Mouse (Mus musculus): Measurements from ENCODE around the gene Sf3a1. TPM values are rescaled to one million over a fixed set of nuclear protein-coding genes. Genes with fewer than 3 reads are reported as not detected.

Gene Sf3a1
- total RNA-seq, 4 experiments from 2014 or later: 40.4 to 61.5 (median 48.4) TPM

- DNase-seq: no peak
These were observed 27.2 kb downstream of the Sf3a1 start for GRCm38 (mm10) chr11:4187318-4187700.

GRCm38 (mm10) chr11:4189182-4189581, 29.0 kb downstream of the Sf3a1 start:
- no peak for DNase-seq

GRCm38 (mm10) chr11:4190677-4191076, 30.5 kb downstream of the Sf3a1 start:
- DNase-seq: no peak

GRCm38 (mm10) chr11:4192757-4193156, 32.6 kb downstream of the Sf3a1 start:
- no peak for DNase-seq

GRCm38 (mm10) chr11:4193420-4193819, 33.3 kb downstream of the Sf3a1 start:
- DNase-seq: no peak

GRCm38 (mm10) chr11:4195597-4196031, 35.5 kb downstream of the Sf3a1 start:
- DNase-seq: no peak

- DNase-seq: no peak
These were observed 36.5 kb downstream of the Sf3a1 start for GRCm38 (mm10) chr11:4196636-4197035.

- no peak for DNase-seq
These were observed 37.5 kb downstream of the Sf3a1 start for GRCm38 (mm10) chr11:4197691-4198090.

- DNase-seq: no peak
These were observed 42.0 kb downstream of the Sf3a1 start for GRCm38 (mm10) chr11:4201981-4202700.

- no peak for DNase-seq
These were observed 43.0 kb downstream of the Sf3a1 start for GRCm38 (mm10) chr11:4202995-4203704.

- DNase-seq: peak; percentile 56
These were observed 43.5 kb downstream of the Sf3a1 start for GRCm38 (mm10) chr11:4203705-4204074.

GRCm38 (mm10) chr11:4205097-4205655, 45.0 kb downstream of the Sf3a1 start:
- no peak for DNase-seq

- DNase-seq: no peak
These were observed 45.8 kb downstream of the Sf3a1 start for GRCm38 (mm10) chr11:4205951-4206350.

GRCm38 (mm10) chr11:4206563-4206962, 46.4 kb downstream of the Sf3a1 start:
- no peak for DNase-seq

- no peak for DNase-seq
These were observed 47.5 kb downstream of the Sf3a1 start for GRCm38 (mm10) chr11:4207655-4208054.

GRCm38 (mm10) chr11:4209556-4209955, 49.4 kb downstream of the Sf3a1 start:
- DNase-seq: no peak

- DNase-seq: no peak
These were observed 50.6 kb downstream of the Sf3a1 start for GRCm38 (mm10) chr11:4210786-4211185.

- no peak for DNase-seq
These were observed 53.0 kb downstream of the Sf3a1 start for GRCm38 (mm10) chr11:4213107-4213506.

- no peak for DNase-seq
These were observed 54.4 kb downstream of the Sf3a1 start for GRCm38 (mm10) chr11:4214572-4214971.

- no peak for DNase-seq
These were observed 54.9 kb downstream of the Sf3a1 start for GRCm38 (mm10) chr11:4215061-4215460.

- DNase-seq: no peak
These were observed 56.3 kb downstream of the Sf3a1 start for GRCm38 (mm10) chr11:4216248-4217000.

GRCm38 (mm10) chr11:4217914-4218629, 57.9 kb downstream of the Sf3a1 start, which contains the start of gene Castor1:
TSS of gene Castor1 (plus strand) at chr11:4218225.
- peak; percentile 94 for DNase-seq
